Mouse (Mus musculus) monocyte, adult 5-6 weeks (primary cell): ENCODE measurements around the gene Irf2bpl. TPM values are rescaled to one million over a fixed set of nuclear protein-coding genes. Genes with fewer than 3 reads are reported as not detected.

Experiments used
- ATAC-seq: fragments of 153-309, 156-312 bp; replicated peaks from 2 replicates; pipeline ENCODE4 v1.8.0; 2017; ENCODE audit warnings: mild to moderate bottlenecking; ENCODE audit not compliant: low TSS enrichment, insufficient number of reproducible peaks, severe bottlenecking, poor library complexity, low FRiP score
- total RNA-seq: library from RNA; stranded (forward); fragments of 200-1000, 200-491, 200-594 nt; gene quantifications from 3 replicates; pipeline ENCODE4 v1.2.3, GENCODE M21; 2017

The Irf2bpl gene
- total RNA-seq, 1 experiment from 2014 or later: 18.2 TPM

DNA sequence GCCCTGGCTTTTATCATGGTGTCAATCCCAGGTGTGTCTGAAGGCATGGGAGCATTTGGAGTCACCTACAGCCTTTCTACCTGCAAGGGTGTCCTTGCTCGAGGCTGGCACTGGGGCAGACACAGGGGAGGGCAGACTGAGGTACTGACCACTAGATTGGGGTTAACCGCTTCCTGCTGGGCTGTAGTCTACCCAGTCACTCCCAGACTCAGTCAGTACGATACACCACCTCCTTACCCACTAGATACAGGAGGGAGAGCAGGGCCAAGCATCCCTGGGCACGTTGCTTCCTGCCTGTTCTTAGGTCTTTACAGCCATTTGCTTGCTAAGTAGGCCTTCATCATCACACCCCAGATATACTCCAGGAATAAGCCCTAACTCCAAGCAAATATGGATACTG is 44.1 kb downstream of the Irf2bpl start:
- ATAC-seq: no peak

GRCm38 (mm10) chr12:86838181-86838580 is 46.4 kb downstream of the Irf2bpl start:
- no peak for ATAC-seq

DNA sequence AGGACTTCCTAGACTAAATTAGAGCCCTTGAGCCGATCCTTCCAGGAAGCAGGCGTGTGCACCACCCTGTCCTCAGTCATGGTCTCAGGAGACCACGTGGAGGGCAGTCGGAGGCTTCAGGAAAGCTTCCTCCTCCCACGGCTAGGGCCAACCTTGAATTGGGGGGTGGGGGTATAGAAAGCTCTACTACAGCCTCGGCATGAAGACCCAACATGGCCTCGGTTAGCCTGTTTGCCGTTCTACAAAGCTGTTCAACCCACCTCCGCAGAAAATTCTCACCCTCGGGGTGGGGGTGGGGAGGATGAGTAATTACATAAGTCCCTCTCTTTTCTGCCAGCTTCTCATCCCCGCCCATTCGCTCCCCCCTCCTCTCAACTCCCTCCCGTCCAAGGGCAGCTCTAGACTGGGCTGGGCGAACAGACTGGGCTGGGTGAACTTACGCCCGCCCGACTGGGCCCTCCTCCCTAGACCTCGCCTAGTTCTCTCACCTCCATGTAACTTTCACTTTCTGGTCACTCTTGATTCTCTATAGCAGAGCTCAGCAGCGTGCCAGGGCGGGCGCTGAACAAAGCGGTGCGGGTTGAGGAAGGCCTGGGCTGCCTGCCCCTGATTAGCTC is 48.1 kb downstream of the Irf2bpl start:
- ATAC-seq: peak; percentile 78

DNA sequence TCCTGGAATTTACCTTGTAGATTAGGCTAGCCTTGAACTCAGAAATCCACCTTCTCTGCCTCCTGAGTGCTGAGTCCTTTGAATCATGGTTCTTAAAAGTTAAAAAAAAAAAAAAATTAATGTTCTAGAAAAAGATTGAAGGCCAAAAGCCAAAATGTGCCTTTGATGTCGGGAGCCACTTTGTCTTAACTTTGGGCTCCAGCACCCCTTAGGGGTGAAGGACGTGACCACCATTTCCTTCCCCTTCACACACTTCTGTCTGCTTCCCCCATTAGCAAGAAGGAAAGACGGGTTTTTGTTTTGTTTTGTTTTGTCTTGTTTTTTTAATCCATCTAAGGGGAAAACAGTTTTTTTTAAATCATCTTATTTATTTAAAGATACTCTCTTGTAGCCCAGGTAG is 48.7 kb downstream of the Irf2bpl start:
- ATAC-seq: no peak

DNA sequence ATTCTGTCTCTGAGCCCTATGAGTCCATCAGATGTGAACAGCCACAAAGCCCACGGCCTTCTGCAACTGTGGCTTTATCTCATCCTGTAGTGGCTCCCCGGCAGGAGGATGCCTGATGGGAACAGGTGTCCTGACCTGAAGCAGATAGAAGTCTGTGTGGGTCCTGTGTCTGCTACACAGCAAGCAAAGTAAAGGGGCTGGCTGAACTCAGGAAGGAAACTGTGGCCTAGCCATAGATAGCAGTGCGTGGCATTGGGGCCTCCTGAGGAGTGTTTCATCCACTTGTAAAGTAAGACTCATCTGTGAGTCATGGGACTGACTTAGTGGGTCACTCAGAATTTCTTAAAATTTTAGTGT is 50.2 kb downstream of the Irf2bpl start:
- peak; percentile 19 for ATAC-seq

GRCm38 (mm10) chr12:86833711-86834415 is 50.7 kb downstream of the Irf2bpl start:
- peak; percentile 83 for ATAC-seq

- ATAC-seq: no peak
Measured at GRCm38 (mm10) chr12:86832551-86833182, 51.9 kb downstream of the Irf2bpl start.

DNA sequence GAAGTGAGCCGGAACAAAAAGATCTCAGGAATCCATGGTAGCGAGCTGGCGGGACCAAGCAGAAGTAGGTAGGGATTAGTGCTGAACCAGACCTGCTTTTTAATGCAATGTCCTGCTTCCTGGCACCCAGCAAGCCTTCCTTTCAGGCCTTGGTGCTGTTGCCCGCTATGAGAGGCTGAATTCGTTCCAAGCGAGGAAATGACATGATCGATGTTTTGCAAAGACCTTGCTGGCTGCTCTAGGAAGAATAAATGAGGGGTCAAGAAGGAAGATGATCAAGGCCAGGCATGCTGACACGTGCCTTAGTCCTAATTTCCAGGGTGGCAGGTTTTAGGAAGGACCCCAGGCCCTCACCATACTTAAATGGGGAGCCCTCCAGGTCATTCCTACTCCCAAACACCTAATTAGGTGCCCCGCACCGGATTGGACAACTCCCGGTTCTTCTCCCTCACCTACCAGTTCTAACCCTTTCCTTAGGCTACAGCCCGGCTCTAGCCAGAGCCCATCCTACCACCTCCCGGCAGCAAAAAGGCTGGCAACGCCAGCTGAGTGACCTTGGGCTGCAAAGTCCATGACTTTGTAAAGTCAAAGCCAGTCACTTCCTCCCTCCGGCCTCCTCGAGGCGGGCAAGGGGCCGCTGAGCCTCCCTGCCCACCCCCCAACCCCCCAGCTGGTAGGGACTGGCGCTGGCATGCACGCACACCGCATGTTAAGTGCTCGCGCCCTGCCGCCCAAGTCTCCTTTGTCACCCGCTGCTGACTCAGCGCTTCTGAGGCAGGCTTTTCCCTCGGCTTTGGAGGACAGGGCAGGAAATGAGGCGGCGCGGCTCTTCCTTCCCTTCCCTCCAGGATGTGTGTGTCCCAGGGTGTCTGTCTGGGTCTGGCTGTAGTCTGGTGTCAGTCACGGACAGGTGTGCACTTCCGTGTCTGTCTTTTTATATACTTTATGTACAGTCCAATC is 52.7 kb downstream of the Irf2bpl start:
- ATAC-seq: no peak

Other genes starting within 250 kb of the Irf2bpl start
- gene Vash1, start 206.1 kb downstream of the Irf2bpl start, total RNA-seq: not detected in 3 replicates
- 1.4 to 2.0 TPM (median 1.6 TPM) in 3 replicates for gene Angel1, start 158.3 kb downstream of the Irf2bpl start, total RNA-seq
- gene Lrrc74a, start 150.4 kb downstream of the Irf2bpl start, total RNA-seq: not detected in 3 replicates
- 25.1 to 34.7 TPM (median 25.9 TPM) in 3 replicates for gene Cipc, start 62.2 kb upstream of the Irf2bpl start, total RNA-seq
- 0.38 TPM in 1 of 3 replicates, not detected in the others for gene Zdhhc22, start 105.6 kb upstream of the Irf2bpl start, total RNA-seq
- gene Tmem63c, start 136.5 kb upstream of the Irf2bpl start, total RNA-seq: not detected in 3 replicates
- gene Ngb, start 217.7 kb upstream of the Irf2bpl start, total RNA-seq: not detected in 3 replicates